Mouse (Mus musculus) lung, adult 18-20 months (tissue): ENCODE data around the gene Atg4a-ps.
A peak's percentile ranks its signal among the peaks of the same experiment; 100 is the strongest.
"Not testable (repeated sequence)": the region's sequence is repeated elsewhere in the genome, so short reads cannot be mapped to it uniquely, and the experiment has no call there.

Experiments used
- DNase-seq, 2 experiments: peaks; one replicate each; pipeline ENCODE4 v3.0.0; 2022; ENCODE audit warnings: mixed read lengths in 2 of 2

The Atg4a-ps gene

DNA sequence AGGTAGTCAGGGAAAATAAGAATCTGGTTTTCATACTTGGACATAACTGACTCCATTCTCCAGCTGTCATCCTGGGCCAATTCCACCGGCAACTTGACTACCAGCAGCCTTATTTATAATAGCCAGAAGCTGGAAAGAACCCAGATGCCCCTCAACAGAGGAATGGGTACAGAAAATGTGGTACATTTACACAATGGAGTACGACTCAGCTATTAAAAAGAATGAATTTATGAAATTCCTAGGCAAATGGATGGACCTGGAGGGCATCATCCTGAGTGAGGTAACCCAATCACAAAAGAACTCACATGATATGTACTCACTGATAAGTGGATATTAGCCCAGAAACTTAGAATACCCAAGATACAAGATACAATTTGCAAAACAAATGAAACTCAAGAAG, at the start of gene Atg4a-ps:
Atg4a-ps (minus strand) TSS at position 101 of the 400 bp plus-strand sequence.
- not testable (repeated sequence) for DNase-seq

DNA sequence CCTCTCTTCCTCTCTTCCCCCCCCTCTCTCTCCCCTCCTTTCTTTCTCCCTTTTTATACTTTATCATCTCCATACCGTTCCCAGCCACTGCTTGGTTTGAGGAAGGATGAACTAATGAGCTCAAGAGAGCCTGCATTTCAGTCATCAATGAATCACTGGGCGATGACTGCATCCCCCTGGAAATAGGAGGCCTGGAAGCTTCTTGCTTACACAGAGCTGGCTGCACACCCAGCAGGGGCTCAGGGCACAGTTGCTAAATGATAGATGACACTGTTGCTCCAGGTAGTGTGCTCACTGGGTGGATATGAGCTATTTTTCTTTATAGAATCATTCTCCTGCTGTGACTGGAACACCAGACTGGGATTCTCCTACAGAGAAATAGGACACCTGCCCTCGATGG, 49.7 kb upstream of the Atg4a-ps start:
- DNase-seq = no peak

DNA sequence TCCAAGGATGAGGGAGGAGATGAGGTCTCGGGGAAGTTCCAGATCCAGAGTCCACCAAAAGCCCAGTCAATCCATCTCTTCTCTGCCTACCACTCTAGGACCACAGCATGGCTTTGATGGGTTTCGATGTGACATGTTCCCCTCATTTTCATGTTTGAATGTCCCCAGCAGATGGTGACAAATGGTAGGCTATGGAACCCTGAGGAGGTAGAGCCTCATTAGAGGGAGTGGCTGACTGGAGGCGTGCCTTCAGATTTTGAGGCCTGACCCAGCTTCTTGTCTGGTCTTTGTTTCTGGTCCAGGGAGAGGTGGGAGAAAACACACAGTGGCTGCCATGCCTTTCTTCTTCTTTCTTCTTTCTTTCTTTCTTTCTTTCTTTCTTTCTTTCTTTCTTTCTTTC, 44.6 kb upstream of the Atg4a-ps start:
- peak in 1 of 2 experiments; percentile 26 for DNase-seq

DNA sequence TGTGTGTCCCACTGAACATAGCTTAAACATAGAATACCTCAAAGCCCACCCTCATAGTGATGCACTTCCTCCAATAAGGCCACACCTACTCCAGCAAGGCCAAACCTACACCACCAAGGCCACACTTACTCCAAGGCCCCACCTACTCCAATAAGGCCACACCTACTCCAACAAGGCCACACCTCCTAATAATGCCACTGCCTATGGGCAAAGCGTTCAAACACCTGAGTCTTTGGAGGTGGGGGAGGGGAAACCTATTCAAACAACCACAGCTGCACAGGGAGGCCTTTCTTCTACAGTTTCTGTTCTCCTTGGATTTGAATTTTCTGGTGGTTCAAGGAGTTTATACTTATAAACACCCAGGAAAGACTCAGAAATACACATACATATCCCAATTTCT, 43.2 kb upstream of the Atg4a-ps start:
- DNase-seq = no peak

DNA sequence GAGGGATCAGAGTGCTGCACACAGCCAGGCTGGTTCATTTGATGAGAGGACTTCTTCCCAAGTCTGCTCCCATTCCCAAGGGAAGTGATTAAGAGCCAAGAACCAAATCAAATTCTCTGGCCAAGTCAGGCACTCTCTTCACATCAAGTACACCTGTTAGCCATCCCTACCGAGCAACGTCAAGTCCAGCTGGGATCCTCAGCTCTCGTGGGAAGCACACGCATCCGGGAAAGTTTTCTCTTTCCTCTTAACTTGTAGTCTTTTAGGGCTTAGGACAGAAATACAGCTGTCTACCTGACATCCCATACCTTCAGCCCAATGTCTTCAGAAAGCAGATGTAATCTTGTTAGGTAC, 38.1 kb upstream of the Atg4a-ps start:
- DNase-seq = no peak

DNA sequence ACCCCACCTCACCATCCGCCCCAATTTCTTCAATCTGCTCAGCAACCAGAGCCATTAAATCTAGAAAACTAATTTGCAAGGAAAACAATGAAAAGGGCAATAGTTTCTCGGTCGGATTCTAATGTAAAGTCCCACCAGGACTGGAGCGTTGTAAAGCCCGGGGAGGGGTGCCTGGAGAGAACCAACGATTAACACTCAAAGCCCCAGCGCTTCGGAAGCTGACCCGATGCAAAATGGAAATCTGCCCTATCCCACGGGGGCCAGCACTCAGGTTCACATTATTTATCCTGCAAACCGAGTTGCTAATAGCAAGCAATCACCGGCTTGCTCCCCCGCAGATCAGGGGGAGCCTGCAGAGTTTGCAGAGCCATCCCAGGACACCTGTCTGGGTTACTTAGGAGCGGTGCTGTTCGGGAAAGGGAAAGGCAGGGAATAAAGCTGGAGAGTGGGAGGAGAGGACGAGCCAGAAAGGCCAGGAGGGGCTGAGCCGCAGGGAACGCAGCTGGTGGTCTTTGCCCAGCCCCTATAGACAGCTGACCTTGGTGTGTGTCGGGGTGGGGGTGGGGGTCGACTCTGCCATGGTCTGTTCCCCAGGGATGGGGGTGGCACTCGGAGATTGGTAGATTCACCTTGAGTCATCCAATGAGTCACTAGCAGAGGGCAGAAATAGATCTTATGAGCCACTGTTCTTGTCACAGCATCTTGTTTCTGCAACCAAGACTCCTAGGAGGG, 37.5 kb upstream of the Atg4a-ps start:
- no peak for DNase-seq

DNA sequence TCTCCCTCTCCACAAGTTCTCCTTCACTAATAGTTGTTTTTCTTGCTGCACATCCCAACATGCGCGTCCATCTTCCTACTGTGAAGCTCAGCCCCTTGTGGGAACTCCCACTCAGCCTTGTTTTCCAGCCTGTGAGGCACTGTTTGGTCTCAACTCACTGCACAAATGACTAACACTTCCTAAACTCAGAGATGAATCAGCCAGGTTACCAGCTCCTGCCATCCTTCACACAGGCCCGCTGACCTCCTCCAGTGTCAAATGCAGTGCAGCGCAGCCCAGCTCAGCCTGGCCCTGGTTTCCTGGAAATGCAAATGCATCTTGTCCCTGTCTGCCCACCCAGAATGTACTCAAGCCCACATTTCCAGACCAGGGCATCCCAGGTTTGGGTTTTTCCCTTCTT, 36.6 kb upstream of the Atg4a-ps start:
- DNase-seq = no peak

DNA sequence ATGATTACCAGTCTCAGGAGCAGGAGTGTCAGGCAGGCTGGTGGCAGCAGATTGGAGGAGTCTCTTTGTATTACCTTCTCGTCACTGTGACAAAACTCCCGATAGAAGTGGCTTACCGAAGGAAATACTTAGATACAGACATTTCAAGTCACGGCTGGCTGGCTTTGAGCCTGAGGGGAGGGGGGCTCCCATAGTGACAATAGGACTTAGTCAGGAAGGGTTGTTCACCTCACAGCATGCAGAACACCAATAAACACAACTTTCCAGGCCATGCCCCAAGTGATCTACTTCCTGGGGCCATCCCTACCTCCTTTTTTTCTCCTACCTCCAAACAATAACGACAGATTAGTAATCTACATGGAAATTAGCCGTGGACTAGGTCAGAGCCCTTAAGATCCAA, 32.9 kb upstream of the Atg4a-ps start:
- no peak for DNase-seq

DNA sequence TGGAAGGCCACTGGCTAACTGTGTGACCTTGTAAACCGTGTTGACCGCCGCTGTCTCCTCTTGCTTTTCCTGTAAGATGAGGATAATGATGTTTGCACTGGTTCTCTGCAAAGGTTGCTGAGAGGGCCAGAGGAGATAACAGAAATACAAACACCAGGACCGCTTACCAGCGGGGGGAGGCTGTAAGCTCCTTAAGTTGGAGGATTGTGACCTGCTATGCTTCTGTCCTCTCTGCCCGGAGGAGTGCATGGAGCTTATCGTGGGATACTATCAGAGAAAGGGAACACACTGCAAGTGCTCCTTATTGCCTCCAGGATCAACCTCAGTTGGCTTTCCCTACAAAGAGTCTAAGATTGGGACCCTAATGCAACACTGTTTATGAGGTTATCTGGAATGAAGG, 26.8 kb upstream of the Atg4a-ps start:
- no peak for DNase-seq

DNA sequence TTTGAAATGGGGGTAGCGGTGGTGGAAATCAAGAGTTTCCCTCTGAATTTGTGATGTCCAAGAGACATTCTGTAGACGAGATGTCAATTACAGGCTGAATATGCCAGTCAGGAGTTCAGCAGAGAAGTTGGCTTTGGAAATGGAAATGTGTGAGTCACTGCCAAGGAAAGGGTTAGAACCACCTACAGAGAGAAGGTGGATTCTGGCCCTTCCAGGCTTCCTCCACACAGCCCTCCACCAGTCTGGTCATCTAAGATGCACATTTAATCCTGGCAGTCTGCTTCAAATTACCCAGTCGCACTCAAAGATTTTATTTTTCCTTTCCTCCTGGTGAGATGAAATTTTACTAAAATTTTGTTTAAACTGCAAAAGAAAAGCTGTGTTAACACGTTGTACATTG, 26.2 kb upstream of the Atg4a-ps start:
- DNase-seq = no peak

DNA sequence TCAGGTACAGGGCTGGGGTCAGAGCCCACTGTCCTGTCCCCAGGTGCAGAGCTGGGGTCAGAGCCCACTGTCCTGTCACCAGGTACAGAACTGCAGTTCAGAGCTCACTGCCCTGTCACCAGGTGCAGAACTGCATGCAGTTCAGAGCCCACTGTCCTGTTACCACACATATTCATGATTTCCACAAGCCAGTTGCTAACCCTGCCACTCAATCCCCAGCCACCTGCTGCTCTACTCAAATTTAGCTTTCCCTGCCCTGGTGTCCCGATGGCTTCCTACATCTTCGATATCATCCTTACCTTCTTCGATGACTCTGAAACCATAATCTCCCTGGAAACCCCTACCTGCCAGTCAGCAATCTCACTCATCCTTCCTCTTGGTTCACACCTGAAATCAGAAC, 17.5 kb upstream of the Atg4a-ps start:
- no peak for DNase-seq

DNA sequence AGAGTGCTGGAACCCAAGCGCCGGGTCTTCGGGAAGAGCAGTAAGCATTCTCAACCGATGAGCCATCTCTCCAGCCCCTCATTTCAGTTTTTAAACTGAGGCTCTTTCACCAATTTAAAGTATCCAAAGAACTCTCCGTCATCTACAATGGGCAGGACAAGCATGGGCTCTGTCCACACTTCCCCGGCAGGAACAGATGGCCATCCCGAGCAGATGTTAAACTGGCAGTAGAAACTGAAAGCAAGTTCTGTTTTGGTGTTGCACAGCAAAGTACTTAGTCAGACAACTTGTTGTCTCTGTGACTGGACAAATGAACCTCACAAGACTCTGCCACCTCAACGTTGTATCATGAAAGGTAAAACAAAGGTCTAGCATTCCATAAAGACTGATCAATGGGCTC, 15.8 kb upstream of the Atg4a-ps start:
- no peak for DNase-seq

DNA sequence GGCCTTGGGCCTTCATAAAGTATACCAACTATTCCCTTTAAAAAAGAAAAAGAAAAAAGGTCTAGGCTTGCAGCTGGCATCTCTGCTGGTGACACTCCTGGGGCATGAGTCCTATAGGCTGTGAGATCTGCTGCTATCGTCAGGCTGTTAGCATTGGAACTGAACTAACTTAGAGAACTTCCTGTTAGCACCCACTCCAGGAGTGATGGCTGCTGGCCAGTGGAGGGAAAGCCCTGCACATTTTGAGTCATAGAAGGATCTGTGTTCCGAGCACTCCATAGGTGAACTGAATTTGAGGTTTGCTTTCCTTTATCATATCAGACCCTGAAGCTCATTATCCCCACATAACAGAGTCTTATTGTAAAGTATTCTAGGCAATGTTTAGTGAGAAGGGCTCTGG, 14.1 kb upstream of the Atg4a-ps start:
- no peak for DNase-seq

DNA sequence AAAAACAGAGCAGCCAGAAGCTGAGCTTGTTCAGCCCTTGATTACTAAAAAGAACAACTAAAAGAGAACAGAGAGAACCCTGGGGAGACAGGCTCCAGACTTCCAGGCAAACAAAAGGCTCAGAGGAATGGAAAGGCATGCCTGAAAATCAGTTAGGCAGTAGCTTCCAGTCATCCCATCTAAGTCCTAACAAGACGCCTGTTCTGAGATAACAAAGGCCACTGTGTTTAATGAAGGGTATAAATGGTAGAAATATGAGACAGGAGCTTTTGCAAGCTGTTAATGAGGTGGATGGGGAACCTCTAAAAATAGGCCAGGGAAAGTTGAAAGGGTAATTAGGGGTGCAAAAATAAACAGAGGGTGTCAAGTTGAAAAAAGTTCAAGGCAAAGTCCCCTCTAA, 4.5 kb upstream of the Atg4a-ps start:
- no peak for DNase-seq

DNA sequence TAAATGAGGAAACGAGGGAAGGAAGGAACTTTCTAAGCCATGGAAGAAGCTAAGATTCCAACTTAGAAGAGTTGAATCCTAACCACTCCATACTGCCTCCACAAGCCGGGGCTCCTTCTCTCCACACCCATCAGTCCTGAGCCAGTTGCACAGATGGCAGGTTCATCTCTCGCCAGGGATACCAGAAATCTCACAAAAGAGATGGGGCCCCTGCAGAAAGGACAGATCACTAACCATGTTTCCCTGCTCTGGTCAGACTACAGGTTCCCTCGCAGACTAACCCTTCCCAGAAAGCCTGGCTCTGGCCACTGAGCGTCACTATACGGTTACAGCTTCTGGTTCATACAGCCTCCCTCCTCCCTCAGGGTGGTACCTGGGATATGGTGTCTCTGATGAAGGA, 3.8 kb upstream of the Atg4a-ps start:
- no peak for DNase-seq

DNA sequence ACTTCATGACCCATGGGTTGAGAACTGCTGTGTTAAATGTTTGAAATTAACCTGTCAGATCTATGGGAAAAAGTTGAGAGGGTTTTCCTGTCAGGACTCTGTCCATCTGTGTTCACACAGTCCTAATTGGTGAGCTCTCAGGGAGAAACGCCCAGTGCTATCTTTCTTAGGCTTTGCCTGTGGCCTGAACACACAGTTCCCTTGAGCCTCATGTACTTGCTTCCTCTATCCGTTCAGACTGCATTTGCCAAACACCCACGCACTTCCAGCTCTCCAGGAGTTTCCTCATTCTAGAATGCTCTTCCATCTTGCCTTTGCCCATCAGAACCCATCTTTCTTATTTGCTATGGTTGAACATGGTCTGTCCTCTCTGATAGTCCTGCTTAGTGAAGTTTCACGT, 2.6 kb upstream of the Atg4a-ps start:
- DNase-seq = no peak

DNA sequence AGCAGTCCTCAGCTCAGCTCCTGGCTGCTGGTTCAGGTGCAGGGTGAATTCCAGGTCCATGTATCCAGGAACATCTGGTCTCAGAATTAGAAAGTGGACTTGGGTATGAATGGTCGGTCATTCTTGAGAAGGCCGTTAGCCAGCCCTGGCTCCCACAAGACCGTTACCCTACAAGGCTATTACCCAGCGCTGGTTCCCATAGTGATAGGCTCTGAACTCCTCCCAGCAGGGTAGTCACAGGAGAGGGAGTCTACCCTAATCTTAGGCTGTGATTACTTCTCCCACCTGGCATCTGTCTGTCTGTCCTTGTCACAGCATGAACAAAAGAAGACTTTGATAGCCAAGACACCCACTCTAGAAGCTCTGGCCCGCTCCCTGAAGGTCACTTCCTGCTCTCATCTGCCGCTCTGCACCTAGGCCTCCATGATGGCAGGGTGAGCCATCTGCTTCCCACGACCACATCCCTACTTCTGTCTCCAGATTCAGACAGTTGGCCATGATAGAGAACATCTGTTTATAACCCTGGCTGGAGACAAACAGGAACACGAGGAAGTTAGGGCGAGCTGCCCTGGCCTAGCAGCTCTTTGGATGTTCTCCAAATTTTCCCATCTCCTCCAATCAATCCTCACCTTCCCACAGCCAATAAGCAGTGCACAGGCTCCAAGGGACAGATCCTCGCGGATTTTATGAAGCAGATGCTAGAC, 1.4 kb upstream of the Atg4a-ps start:
- peak; percentile 15 to 41 for DNase-seq

DNA sequence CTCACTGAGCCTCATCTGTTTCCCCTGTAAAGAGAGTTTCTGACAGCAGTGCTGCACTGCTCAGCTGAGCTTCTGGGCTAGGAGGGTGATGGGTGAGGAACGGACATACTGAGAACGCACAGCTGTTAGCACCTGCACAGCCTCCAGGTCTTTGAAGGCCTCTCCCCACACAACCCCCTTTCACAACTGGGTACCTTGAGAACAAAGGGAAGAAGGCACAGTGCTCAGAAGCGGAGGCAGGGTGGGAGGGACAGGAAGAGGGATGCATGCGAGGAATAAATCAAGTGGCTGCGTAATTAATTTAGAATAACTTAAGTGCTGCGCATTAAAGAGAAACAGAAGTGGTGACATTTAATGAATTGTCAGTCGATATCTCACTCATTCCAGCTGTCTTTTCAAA, 4.6 kb downstream of the Atg4a-ps start:
- DNase-seq = no peak

DNA sequence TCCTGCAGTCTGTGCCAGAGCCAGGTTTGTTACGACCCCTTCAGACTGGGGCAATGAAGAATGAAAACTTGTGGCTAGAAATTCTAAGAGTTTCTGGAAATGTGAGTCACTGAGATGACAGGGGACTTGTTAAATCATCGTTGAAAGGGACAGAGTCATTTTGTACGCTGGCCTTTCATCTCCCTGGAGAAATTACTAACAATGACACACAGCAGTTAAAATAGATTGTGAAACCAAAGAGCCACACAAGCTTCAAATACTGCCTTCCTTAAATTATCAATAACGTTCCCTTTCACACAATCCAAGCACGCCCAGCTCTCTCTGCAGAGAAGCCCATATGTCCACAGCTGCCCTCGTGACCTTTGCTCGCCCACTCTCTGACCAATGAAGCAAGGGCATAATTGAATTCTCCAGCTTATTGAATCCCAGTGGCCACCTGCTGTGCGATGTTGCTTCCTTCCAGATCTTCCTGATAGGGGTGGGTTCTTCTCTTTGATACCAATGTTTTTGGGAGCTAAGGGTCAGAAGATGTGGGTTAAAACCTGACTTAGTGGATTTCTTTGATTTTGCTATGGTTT, 5.6 kb downstream of the Atg4a-ps start:
- no peak for DNase-seq

DNA sequence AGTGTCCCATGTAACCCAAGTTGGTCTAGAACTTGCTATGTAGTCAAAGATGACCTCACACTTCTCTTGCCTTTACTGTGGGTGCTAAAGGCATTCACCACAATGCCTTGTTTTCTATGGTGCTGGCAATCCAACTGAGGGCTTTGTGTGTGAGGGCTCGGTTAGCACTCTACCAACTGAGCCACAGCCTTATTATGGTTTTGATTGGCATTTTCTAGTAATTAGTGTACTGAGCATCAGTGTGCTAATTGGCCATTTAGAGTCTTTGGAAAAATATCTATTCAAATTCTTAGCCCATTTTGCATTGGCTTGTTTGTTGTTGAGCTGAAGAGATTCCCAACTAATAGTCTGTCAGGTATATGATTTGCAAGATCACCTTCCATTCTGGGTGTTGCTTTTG, 8.2 kb downstream of the Atg4a-ps start:
- no peak for DNase-seq

DNA sequence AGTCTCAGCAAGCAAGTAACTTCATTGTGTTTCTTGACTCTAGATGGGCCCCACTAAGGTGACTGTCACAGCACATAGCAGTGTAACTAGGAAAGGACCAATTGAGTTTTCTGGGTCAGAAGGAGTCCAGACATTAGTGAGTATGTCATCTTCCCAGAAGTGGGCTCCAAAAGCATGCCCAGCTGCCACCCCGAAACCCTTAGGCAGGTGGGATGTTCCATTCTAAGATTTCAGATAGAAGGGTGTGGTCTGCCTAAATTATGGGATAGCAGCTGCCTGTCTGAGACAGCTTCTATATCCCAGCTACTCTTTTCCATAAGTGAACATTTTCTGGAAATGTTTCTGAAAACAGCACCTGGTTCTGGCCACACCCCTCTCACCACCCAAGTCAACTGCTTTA, 11.6 kb downstream of the Atg4a-ps start:
- no peak for DNase-seq

DNA sequence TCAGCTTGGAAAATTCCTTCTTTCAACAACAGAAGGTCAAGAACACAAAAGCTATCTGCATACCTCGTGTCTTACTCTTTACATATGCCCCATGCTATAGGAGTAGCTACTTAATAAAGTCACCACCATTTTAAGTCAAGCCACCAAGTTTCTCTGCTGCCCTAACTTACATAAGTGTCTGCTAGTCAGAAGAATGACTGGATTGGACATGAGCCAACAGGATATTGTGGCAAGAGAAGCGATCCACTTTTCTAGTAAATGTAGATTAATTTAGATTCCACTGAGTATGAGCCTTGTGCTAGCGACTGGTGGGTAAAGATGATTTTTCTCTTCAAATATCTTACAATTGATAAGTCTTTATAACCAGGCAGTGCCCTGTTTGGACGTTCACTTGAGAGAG, 12.0 kb downstream of the Atg4a-ps start:
- no peak for DNase-seq

DNA sequence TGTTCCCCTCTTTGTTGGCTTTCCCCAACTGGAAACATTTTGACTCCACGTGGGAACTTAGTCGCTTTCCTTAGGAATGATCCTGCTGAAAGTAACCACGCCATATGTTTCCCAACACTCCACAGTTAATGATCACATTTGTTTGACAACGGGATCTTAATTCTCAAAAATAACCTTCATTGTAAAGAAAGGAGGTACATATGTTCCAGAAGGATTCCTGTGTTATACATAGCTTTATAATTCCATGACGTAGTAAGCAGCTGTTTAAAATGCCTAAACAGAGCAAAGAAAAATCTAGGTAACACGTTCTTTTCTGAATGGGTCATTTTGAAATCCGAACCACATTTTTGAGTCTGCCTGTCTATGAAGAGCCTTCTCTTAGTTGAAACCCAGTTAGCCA, 12.7 kb downstream of the Atg4a-ps start:
- DNase-seq = no peak

DNA sequence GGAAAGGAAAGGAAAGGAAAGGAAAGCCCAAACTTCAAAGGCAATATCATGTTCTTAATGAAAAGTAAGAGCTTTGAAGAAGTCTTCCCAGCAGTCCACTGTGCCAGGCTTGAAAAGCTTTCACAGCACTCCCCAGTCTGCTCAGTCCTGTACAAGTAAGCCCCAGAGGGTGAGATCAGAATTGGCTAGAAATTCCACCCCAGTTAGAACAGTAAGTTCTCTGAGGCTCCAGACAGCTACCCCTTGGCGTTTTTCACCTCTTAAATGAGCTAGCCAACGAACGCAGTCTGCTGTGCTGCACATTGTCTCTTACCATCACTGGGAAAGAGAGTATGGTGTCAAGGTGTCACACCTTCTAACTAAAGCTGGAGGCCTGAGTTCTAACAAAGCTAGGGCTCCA, 18.2 kb downstream of the Atg4a-ps start:
- no peak for DNase-seq

DNA sequence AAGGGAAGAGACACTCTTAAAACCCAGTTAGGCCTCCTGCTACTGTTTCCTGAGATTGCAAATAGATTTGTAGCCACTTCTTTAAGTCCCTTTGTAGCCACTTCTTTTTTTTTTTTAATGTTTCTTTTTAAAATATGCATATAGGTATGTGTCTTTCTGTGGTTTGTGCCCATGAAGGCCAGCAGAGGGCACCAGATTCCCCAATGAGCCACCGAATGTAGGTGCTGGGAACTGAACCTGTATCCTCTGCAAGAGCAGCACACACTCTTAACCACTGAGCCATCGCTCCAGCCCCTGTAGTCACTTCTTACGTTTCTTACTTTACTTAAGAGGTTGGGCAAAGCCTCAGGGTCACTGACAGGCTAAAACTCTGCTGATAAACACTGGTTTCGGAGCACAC, 19.4 kb downstream of the Atg4a-ps start:
- no peak for DNase-seq
